Mouse (Mus musculus) stomach, postnatal 0 days (tissue): ENCODE measurements at regions not wholly inside any gene's neighbourhood (a gene's known extent, or its start where the extent isn't known, plus 50 kb on each side); places are given as distances from the start of the nearest gene placed in this dataset.

Experiments used
- ATAC-seq: fragments of 200-750 bp; cut with Nextera tagmentation; 2 replicates; pipeline ENCODE4 v1.8.0; 2017; ENCODE audit not compliant: low FRiP score, low TSS enrichment
- DNase-seq: peaks from one replicate; pipeline ENCODE4 v3.0.0-alpha.2; 2016; ENCODE audit warnings: low spot score
- H3K27ac ChIP-seq: fragments of 300-500 bp; sonication (generic); replicated peaks from 2 replicates; pipeline ENCODE4 v1.5.1; 2014; ENCODE audit warnings: mild to moderate bottlenecking, control low read depth
- H3K27me3 ChIP-seq: fragments of 300-500 bp; sonication (generic); 2 replicates; pipeline ENCODE4 v1.6.1; 2014; ENCODE audit warnings: low read length; ENCODE audit not compliant: control insufficient read depth, insufficient read depth
- H3K36me3 ChIP-seq: fragments of 300-500 bp; sonication (generic); 2 replicates; pipeline ENCODE4 v1.6.1; 2014; ENCODE audit warnings: low read length, mixed read lengths; ENCODE audit not compliant: control insufficient read depth, insufficient read depth
- H3K4me1 ChIP-seq: fragments of 300-500 bp; sonication (generic); replicated peaks from 2 replicates; pipeline ENCODE4 v1.6.1; 2014; ENCODE audit warnings: antibody characterized with exemption; ENCODE audit not compliant: control insufficient read depth, insufficient read depth
- H3K4me2 ChIP-seq: fragments of 300-500 bp; sonication (generic); replicated peaks from 2 replicates; pipeline ENCODE4 v1.6.1; 2014; ENCODE audit warnings: low read depth, mild to moderate bottlenecking, control low read depth, moderate library complexity
- H3K4me3 ChIP-seq: fragments of 300-500 bp; sonication (generic); 2 replicates; pipeline ENCODE4 v1.5.1; 2014; ENCODE audit warnings: low read depth, low read length, control low read depth
- H3K9ac ChIP-seq: fragments of 300-500 bp; sonication (generic); 2 replicates; pipeline ENCODE4 v1.6.1; 2014; ENCODE audit warnings: mild to moderate bottlenecking, low read length, control low read depth, mixed read lengths
- H3K9me3 ChIP-seq: fragments of 300-500 bp; sonication (generic); 2 replicates; pipeline ENCODE4 v1.6.1; 2016; ENCODE audit warnings: low read length; ENCODE audit not compliant: control insufficient read depth
- CTCF ChIP-seq: IDR thresholded peaks from 2 replicates; pipeline ENCODE4 v1.5.1; 2016; ENCODE audit warnings: antibody characterized with exemption, low read depth, mild to moderate bottlenecking, moderate library complexity
- EP300 ChIP-seq: optimal IDR thresholded peaks from 2 replicates; pipeline ENCODE3; 2016; ENCODE audit warnings: antibody characterized with exemption
- WGBS: fragments of 180-500 bp; shearing (Covaris S2); extraction: QIAGEN DNeasy Blood & Tissue Kit; methylation state at CpG from one replicate; pipeline ENCODE4 v1.1.7; 2014; 5-methylcytosine and 5-hydroxymethylcytosine counted together

GRCm38 (mm10) chr11:64579826-64580225 is 143.4 kb upstream of the F930015N05Rik start:
- WGBS, result 42% methylated on average over 3 of the region's 3 CpGs
- no peaks in the 10 kb centered on the region for H3K9me3 ChIP-seq
- H3K36me3 ChIP-seq, result no peaks in the 10 kb centered on the region
- H3K4me2 ChIP-seq, result no peak overlapping the region
- H3K4me3 ChIP-seq, result no peak overlapping the region
- TF ChIP-seq CTCF (no peak), EP300 (no peak)
- H3K27ac ChIP-seq, result no peak overlapping the region
- H3K4me1 ChIP-seq, result no peaks in the 10 kb centered on the region
- no peak overlapping the region for H3K9ac ChIP-seq
- ATAC-seq (no peak), DNase-seq (no peak)
- H3K27me3 ChIP-seq, result no peaks in the 10 kb centered on the region

GRCm38 (mm10) chr11:64586056-64586455 is 149.6 kb upstream of the F930015N05Rik start:
- 89% methylated on average over 6 of the region's 6 CpGs for WGBS
- no peak for ATAC-seq
- Histone ChIP-seq H3K27me3 (no peaks in the 10 kb centered on the region), H3K9ac (no peak overlapping the region), H3K27ac (no peak overlapping the region), H3K4me3 (no peak overlapping the region), H3K9me3 (no peaks in the 10 kb centered on the region), H3K36me3 (no peaks in the 10 kb centered on the region), H3K4me1 (no peaks in the 10 kb centered on the region), H3K4me2 (no peak overlapping the region)
- no peak for DNase-seq
- TF ChIP-seq EP300 (no peak), CTCF (no peak)

GRCm38 (mm10) chr11:64587034-64587710 is 150.7 kb upstream of the F930015N05Rik start:
- H3K36me3 ChIP-seq, result no peaks in the 10 kb centered on the region
- H3K4me1 ChIP-seq, result no peaks in the 10 kb centered on the region
- 74% methylated on average over 7 of the region's 7 CpGs for WGBS
- no peak for TF ChIP-seq CTCF
- TF ChIP-seq EP300, result no peak
- DNase-seq (no peak), ATAC-seq (no peak)
- H3K27me3 ChIP-seq, result no peaks in the 10 kb centered on the region
- H3K4me2 ChIP-seq, result no peak overlapping the region
- no peaks in the 10 kb centered on the region for H3K9me3 ChIP-seq
- no peak overlapping the region for H3K4me3 ChIP-seq
- no peak overlapping the region for H3K27ac ChIP-seq
- no peak overlapping the region for H3K9ac ChIP-seq

GRCm38 (mm10) chr11:64587751-64588600 is 151.5 kb upstream of the F930015N05Rik start:
- H3K27ac ChIP-seq, result no peak overlapping the region
- WGBS, result 46% methylated on average over 13 of the region's 13 CpGs
- H3K9me3 ChIP-seq, result no peaks in the 10 kb centered on the region
- H3K9ac ChIP-seq, result no peak overlapping the region
- TF ChIP-seq EP300 (no peak), CTCF (no peak)
- H3K4me2 ChIP-seq, result no peak overlapping the region
- DNase-seq (no peak), ATAC-seq (no peak)
- H3K4me1 ChIP-seq, result no peaks in the 10 kb centered on the region
- H3K36me3 ChIP-seq, result no peaks in the 10 kb centered on the region
- no peaks in the 10 kb centered on the region for H3K27me3 ChIP-seq
- no peak overlapping the region for H3K4me3 ChIP-seq

GRCm38 (mm10) chr11:64588601-64588989 is 152.1 kb upstream of the F930015N05Rik start:
- Histone ChIP-seq H3K9ac (no peak overlapping the region), H3K9me3 (no peaks in the 10 kb centered on the region), H3K27me3 (no peaks in the 10 kb centered on the region), H3K36me3 (no peaks in the 10 kb centered on the region), H3K4me2 (no peak overlapping the region), H3K27ac (no peak overlapping the region), H3K4me3 (no peak overlapping the region), H3K4me1 (no peaks in the 10 kb centered on the region)
- 74% methylated on average over 6 of the region's 6 CpGs for WGBS
- TF ChIP-seq EP300 (no peak), CTCF (no peak)
- ATAC-seq (no peak), DNase-seq (no peak)

GRCm38 (mm10) chr11:64589026-64589425 is 152.6 kb upstream of the F930015N05Rik start:
- no peak for ATAC-seq
- no peak overlapping the region for H3K27ac ChIP-seq
- no peak overlapping the region for H3K4me3 ChIP-seq
- no peak for DNase-seq
- no peaks in the 10 kb centered on the region for H3K36me3 ChIP-seq
- H3K4me2 ChIP-seq, result no peak overlapping the region
- no peaks in the 10 kb centered on the region for H3K9me3 ChIP-seq
- H3K9ac ChIP-seq, result no peak overlapping the region
- 81% methylated on average over 7 of the region's 7 CpGs for WGBS
- TF ChIP-seq CTCF (no peak), EP300 (no peak)
- no peaks in the 10 kb centered on the region for H3K27me3 ChIP-seq
- H3K4me1 ChIP-seq, result no peaks in the 10 kb centered on the region
